Mouse (Mus musculus) midbrain, embryonic 11.5 days (tissue): Measurements from ENCODE around the gene Srgap3. TPM values are rescaled to one million over a fixed set of nuclear protein-coding genes. Genes with fewer than 3 reads are reported as not detected.
A peak's percentile ranks its signal among the peaks of the same experiment; 100 is the strongest.
"Not testable (repeated sequence)": the region's sequence is repeated elsewhere in the genome, so short reads cannot be mapped to it uniquely, and the experiment has no call there.

ENCODE experiments used
- ATAC-seq: fragments of 200-750 bp; cut with Nextera tagmentation; 2 replicates; pipeline ENCODE4 v1.8.0; 2017; ENCODE audit warnings: moderate TSS enrichment, moderate library complexity; ENCODE audit not compliant: low FRiP score
- DNase-seq: peaks from one replicate; pipeline ENCODE4 v3.0.0; 2015; ENCODE audit warnings: low spot score; ENCODE audit errors: missing footprints
- H3K27ac ChIP-seq: fragments of 300-500 bp; sonication (generic); 2 replicates; pipeline ENCODE4 v1.5.1; 2014; ENCODE audit warnings: low read depth, low read length
- H3K27me3 ChIP-seq: fragments of 300-500 bp; sonication (generic); 2 replicates; pipeline ENCODE4 v1.6.1; 2014; ENCODE audit warnings: mild to moderate bottlenecking, low read length, moderate library complexity, mixed read lengths; ENCODE audit not compliant: control insufficient read depth, insufficient read depth
- H3K36me3 ChIP-seq: fragments of 300-500 bp; sonication (generic); 2 replicates; pipeline ENCODE4 v1.6.1; 2014; ENCODE audit warnings: mild to moderate bottlenecking, low read length, moderate library complexity, mixed read lengths; ENCODE audit not compliant: control insufficient read depth, insufficient read depth
- H3K4me1 ChIP-seq: fragments of 300-500 bp; sonication (generic); 2 replicates; pipeline ENCODE4 v1.6.1; 2014; ENCODE audit warnings: low read length; ENCODE audit not compliant: control insufficient read depth, insufficient read depth
- H3K4me2 ChIP-seq: fragments of 300-500 bp; sonication (generic); 2 replicates; pipeline ENCODE4 v1.6.1; 2014; ENCODE audit warnings: mild to moderate bottlenecking, moderate library complexity
- H3K4me3 ChIP-seq: fragments of 300-500 bp; sonication (generic); 2 replicates; pipeline ENCODE4 v1.5.1; 2014; ENCODE audit warnings: low read depth, low read length
- H3K9ac ChIP-seq: fragments of 300-500 bp; sonication (generic); 2 replicates; pipeline ENCODE4 v1.6.1; 2014; ENCODE audit warnings: low read length
- H3K9me3 ChIP-seq: fragments of 300-500 bp; sonication (generic); 2 replicates; pipeline ENCODE4 v1.6.1; 2016; ENCODE audit warnings: low read length; ENCODE audit not compliant: control insufficient read depth
- WGBS: fragments of 180-500 bp; shearing (Covaris S2); extraction: QIAGEN DNeasy Blood & Tissue Kit; methylation state at CpG from one replicate; pipeline ENCODE4 v1.1.7; 2014; 5-methylcytosine and 5-hydroxymethylcytosine counted together
- polyA plus RNA-seq: library from polyadenylated mRNA; unstranded; fragments of >200 nt; fragmentation: Nextera tagmentation; extraction: Ambion mirVana; gene quantifications from 2 replicates; pipeline ENCODE4 v1.2.1, GENCODE M21; 2014

The Srgap3 gene
- polyA plus RNA-seq, 1 experiment from 2014 or later = 48.9 TPM

- ATAC-seq (no peak), DNase-seq (no peak)
- no peaks in the 10 kb centered on the region for H3K27me3 ChIP-seq
- 90% methylated on average over 7 of the region's 7 CpGs for whole genome bisulfite sequencing
- H3K4me2 ChIP-seq = no peak overlapping the region
- peaks cover 2% of the 10 kb centered on the region; the same call in 1 of the 2 replicates for H3K4me1 ChIP-seq
- no peak overlapping the region for H3K9ac ChIP-seq
- H3K27ac ChIP-seq = no peak overlapping the region
- no peak overlapping the region for H3K4me3 ChIP-seq
- H3K36me3 ChIP-seq = no peaks in the 10 kb centered on the region
- no peaks in the 10 kb centered on the region for H3K9me3 ChIP-seq
Measured at GRCm38 (mm10) chr6:112862465-112862864, 84.6 kb downstream of the Srgap3 start.

- 85% methylated on average over 11 of the region's 11 CpGs for WGBS
- no peak overlapping the region for H3K9ac ChIP-seq
- no peak overlapping the region for H3K4me3 ChIP-seq
- no peak overlapping the region for H3K27ac ChIP-seq
- H3K4me2 ChIP-seq = no peak overlapping the region
- no peaks in the 10 kb centered on the region for H3K9me3 ChIP-seq
- H3K36me3 ChIP-seq = no peaks in the 10 kb centered on the region
- peaks cover 5% of the 10 kb centered on the region; the same call in 1 of the 2 replicates for H3K4me1 ChIP-seq
- H3K27me3 ChIP-seq = no peaks in the 10 kb centered on the region
- ATAC-seq = no peak
- no peak for DNase-seq
Measured at GRCm38 (mm10) chr6:112861351-112862297, 85.4 kb downstream of the Srgap3 start.

GRCm38 (mm10) chr6:112860290-112860689 is 86.8 kb downstream of the Srgap3 start:
- not testable (repeated sequence) for H3K27ac ChIP-seq
- 98% methylated on average over 5 of the region's 5 CpGs for WGBS

GRCm38 (mm10) chr6:112857057-112857456 is 90.0 kb downstream of the Srgap3 start:
- H3K4me3 ChIP-seq = no peak overlapping the region
- no peak for DNase-seq
- no peaks in the 10 kb centered on the region for H3K9me3 ChIP-seq
- H3K4me1 ChIP-seq = peaks cover 27% of the 10 kb centered on the region
- no peak overlapping the region for H3K4me2 ChIP-seq
- no peak overlapping the region for H3K9ac ChIP-seq
- peak overlapping the region; percentile 11; the same call in 1 of the 2 replicates for H3K27ac ChIP-seq
- 60% methylated on average over 6 of the region's 6 CpGs for WGBS
- no peaks in the 10 kb centered on the region for H3K27me3 ChIP-seq
- no peaks in the 10 kb centered on the region for H3K36me3 ChIP-seq
- peak; percentile 59; the same call in 1 of the 2 replicates for ATAC-seq

More at GRCm38 (mm10) chr6:112860290-112860689, 86.8 kb downstream of the Srgap3 start:
- H3K36me3 ChIP-seq, H3K27me3 ChIP-seq, H3K4me3 ChIP-seq, ATAC-seq, H3K9ac ChIP-seq, H3K4me1 ChIP-seq, H3K4me2 ChIP-seq, DNase-seq, H3K9me3 ChIP-seq: not testable (repeated sequence)

GRCm38 (mm10) chr6:112855183-112855582 is 91.9 kb downstream of the Srgap3 start:
- no peaks in the 10 kb centered on the region; the same call in 1 of the 2 replicates for H3K36me3 ChIP-seq
- peaks cover 27% of the 10 kb centered on the region for H3K4me1 ChIP-seq
- no peak overlapping the region for H3K9ac ChIP-seq
- no peak for DNase-seq
- no peaks in the 10 kb centered on the region for H3K27me3 ChIP-seq
- no peak for ATAC-seq
- H3K9me3 ChIP-seq = no peaks in the 10 kb centered on the region
- no peak overlapping the region for H3K27ac ChIP-seq
- H3K4me2 ChIP-seq = no peak overlapping the region
- 80% methylated on average over 6 of the region's 6 CpGs for WGBS
- no peak overlapping the region for H3K4me3 ChIP-seq

- peaks cover 27% of the 10 kb centered on the region for H3K4me1 ChIP-seq
- ATAC-seq (no peak), DNase-seq (no peak)
- H3K9ac ChIP-seq = no peak overlapping the region
- no peak overlapping the region; the same call in 1 of the 2 replicates for H3K27ac ChIP-seq
- H3K4me2 ChIP-seq = no peak overlapping the region
- H3K4me3 ChIP-seq = no peak overlapping the region
- no peaks in the 10 kb centered on the region for H3K9me3 ChIP-seq
- H3K27me3 ChIP-seq = no peaks in the 10 kb centered on the region
- 62% methylated on average over 14 of the region's 14 CpGs for WGBS
- H3K36me3 ChIP-seq = peaks cover 2% of the 10 kb centered on the region; the same call in 1 of the 2 replicates
Measured at GRCm38 (mm10) chr6:112852261-112853235, 94.5 kb downstream of the Srgap3 start.

GRCm38 (mm10) chr6:112850745-112851144 is 96.3 kb downstream of the Srgap3 start:
- no peak overlapping the region for H3K4me3 ChIP-seq
- DNase-seq (no peak), ATAC-seq (no peak)
- no peaks in the 10 kb centered on the region for H3K27me3 ChIP-seq
- WGBS = 83% methylated on average over 5 of the region's 5 CpGs
- H3K9ac ChIP-seq = no peak overlapping the region
- no peaks in the 10 kb centered on the region for H3K9me3 ChIP-seq
- H3K4me1 ChIP-seq = peaks cover 21% of the 10 kb centered on the region
- H3K36me3 ChIP-seq = peaks cover 2% of the 10 kb centered on the region; the same call in 1 of the 2 replicates
- no peak overlapping the region for H3K4me2 ChIP-seq
- no peak overlapping the region for H3K27ac ChIP-seq

- H3K27ac ChIP-seq = no peak overlapping the region
- WGBS = 94% methylated on average over 8 of the region's 8 CpGs
Measured at GRCm38 (mm10) chr6:112848629-112849180, 98.4 kb downstream of the Srgap3 start.

More at GRCm38 (mm10) chr6:112848629-112849180, 98.4 kb downstream of the Srgap3 start:
- no peak for DNase-seq
- Histone ChIP-seq H3K9ac (no peak overlapping the region), H3K4me1 (peaks cover 12% of the 10 kb centered on the region), H3K9me3 (no peaks in the 10 kb centered on the region), H3K4me3 (no peak overlapping the region), H3K27me3 (no peaks in the 10 kb centered on the region), H3K4me2 (no peak overlapping the region), H3K36me3 (peaks cover 2% of the 10 kb centered on the region; the same call in 1 of the 2 replicates)
- ATAC-seq = no peak
